Mouse (Mus musculus): ENCODE results near the gene Cacnb3. TPM values are rescaled to one million over a fixed set of nuclear protein-coding genes. Genes with fewer than 3 reads are reported as not detected.

Gene Cacnb3
- total RNA-seq, 2 experiments from 2014 or later: 4.1 TPM

GRCm38 (mm10) chr15:98633822-98634470 is 3.3 kb downstream of the Cacnb3 start:
- intact Hi-C loops (cut with DNase I): no loop called here
- no peak for DNase-seq (ENCODE audit: low spot score)

- DNase-seq (ENCODE audit: low spot score): peak; percentile 65
- intact Hi-C loops (cut with DNase I): no loop called here
These were observed 4.0 kb downstream of the Cacnb3 start for GRCm38 (mm10) chr15:98634541-98635081.

GRCm38 (mm10) chr15:98635291-98635841 is 4.7 kb downstream of the Cacnb3 start:
- intact Hi-C loops (cut with DNase I): no loop called here
- no peak for DNase-seq (ENCODE audit: low spot score)

GRCm38 (mm10) chr15:98636517-98636916 is 5.9 kb downstream of the Cacnb3 start:
- DNase-seq (ENCODE audit: low spot score): no peak
- intact Hi-C loops (cut with DNase I): no loop called here

DNA sequence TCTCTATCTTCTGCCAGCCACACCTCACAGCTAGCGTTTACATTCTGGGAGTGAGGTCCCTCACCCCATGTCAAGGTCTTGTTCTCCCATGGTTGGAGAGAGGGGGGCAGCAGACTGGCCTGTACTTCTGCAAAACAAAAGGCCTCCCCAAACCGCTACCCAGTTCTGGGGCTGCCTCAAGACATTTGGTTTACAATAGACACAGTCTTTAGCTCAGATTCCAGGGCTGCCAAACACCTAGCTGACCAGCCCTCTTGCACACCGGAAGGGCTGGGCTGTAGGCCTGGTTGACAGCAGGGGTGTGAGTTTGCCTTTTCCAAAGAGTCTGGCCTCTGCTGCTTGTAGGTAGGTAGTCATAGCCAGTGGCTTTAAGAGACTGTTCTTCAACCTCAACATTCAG is 6.5 kb downstream of the Cacnb3 start:
- DNase-seq (ENCODE audit: low spot score): no peak
- intact Hi-C loops (cut with DNase I): no loop called here

DNA sequence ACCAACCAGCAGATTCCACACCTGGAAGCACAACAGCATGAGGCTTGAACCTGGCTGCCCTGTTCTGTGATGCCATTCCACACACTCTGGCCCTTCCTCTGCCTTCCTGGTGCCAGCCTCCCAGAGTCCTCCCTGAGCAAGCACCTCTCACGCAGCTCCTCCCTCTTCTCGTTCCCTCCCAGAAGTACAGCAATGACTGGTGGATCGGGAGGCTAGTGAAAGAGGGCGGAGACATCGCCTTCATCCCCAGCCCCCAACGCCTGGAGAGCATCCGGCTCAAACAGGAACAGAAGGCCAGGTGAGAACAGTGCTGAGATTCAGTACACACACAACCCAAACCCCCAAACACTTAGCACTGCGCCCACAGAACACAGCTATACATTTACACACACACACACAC is 9.5 kb downstream of the Cacnb3 start:
- no peak for DNase-seq (ENCODE audit: low spot score)
- intact Hi-C loops (cut with DNase I): no loop called here

- DNase-seq (ENCODE audit: low spot score): no peak
- intact Hi-C loops (cut with DNase I): no loop called here
These were observed 13.8 kb downstream of the Cacnb3 start for GRCm38 (mm10) chr15:98644406-98644805.

DNA sequence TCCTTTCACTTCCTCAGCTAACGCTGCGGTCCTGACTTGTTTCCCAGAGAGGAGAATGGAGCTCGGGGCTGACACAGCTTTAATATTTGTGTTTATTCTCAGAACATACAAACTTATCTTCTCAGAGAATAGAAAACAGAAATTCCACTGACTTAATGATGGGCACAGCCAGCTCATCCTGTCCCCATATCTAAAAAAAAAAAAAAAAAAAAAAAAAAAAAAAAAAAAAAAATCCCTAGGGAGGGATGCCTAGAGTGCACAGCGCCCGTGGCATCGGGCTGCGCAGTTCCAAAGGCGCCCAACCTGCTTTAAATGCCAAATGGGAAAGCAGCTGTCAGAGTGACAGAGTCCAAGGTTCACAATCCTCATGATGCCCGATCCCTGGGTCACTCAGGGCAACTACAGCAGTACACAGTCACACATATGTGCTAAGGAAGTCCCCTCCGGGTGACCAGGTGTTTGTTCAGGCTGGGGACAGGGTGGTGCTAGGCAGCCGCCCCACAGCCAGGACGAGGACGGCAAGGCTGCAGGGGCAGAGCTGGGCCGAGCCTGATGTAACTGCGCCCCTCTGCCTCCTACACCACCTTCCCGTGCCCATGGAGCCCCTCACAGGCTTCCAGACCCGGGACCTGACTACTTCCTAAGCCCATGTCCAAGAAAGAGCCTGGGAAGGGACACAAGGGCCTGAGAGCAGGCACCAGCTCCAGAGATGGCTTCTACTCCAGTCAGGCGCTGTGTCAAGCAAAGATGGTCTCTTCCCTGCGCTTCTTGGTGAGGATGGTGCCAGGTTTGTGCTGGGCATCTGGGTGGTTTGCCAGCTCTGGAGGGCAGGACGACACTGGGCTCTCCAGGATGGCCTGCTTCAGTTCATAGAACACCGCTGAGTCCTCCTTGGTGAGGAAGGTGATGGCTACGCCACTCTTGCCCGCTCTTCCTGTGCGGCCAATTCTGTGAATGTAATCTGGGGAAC is 14.7 kb downstream of the Cacnb3 start:
- intact Hi-C loops (cut with DNase I): no loop called here
- DNase-seq (ENCODE audit: low spot score): no peak

DNA sequence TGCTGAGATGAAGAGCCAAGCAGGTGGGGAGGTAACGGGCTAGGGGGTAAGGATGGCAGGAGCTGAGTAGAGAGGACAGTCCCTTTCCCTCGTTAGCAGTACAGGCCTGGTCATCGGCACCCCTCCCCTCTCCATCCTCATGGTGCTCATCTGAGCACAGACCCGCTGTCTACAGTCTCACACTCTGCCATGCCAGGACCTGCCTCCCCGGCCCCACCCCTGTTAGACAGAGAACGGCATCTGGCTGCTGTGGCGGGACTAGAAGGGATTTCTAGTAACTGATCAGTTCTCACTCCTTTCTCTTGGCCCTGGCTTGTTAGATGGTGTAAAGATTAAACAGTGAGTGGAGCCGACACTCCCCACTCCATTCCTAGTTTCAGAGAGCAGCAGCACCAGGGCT is 16.1 kb downstream of the Cacnb3 start:
- intact Hi-C loops (cut with DNase I): no loop called here
- DNase-seq (ENCODE audit: low spot score): no peak

- DNase-seq (ENCODE audit: low spot score): no peak
- intact Hi-C loops (cut with DNase I): no loop called here
These were observed 16.7 kb downstream of the Cacnb3 start for GRCm38 (mm10) chr15:98647308-98647707.

DNA sequence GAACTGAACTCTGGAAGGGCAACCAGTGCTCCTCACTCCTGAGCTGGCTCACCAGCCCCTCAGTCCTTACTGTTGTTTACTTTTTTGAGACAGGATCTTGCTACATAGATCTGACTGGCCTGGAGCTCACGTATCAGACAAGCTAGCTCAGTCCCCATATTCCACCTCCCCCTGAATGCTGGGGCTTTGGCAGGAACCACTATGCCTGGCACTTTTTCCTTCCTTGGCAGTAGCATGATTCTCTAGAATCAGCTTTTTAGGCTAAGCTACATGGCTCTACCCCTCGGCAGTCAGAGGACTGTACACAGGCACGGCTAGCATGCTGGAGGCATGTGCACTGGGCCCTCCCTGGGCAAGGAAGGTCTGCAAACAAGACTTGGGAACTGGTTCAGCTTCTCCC is 17.4 kb downstream of the Cacnb3 start:
- intact Hi-C loops (cut with DNase I): no loop called here
- no peak for DNase-seq (ENCODE audit: low spot score)

DNA sequence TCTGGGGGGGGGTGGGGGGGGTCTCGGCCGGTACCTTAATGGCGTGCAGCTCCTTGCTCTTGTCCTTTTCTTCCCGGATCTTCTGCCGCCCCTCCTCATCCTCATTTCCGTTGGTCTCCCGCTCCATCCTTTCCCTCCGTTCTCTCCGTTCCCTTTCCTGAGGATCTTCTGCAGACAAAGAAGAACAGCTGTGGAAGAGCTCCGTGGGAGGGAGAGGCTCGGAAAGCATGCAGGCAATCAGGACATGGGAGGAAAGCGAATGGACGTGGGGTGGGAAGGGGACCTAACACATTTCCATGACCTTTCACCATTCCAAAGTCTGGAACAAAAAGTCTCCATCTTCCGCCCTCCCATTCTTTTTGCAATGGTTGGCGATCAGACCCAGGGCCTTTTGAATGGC is 20.8 kb downstream of the Cacnb3 start:
- no peak for DNase-seq (ENCODE audit: low spot score)
- intact Hi-C loops (cut with DNase I): no loop called here

DNA sequence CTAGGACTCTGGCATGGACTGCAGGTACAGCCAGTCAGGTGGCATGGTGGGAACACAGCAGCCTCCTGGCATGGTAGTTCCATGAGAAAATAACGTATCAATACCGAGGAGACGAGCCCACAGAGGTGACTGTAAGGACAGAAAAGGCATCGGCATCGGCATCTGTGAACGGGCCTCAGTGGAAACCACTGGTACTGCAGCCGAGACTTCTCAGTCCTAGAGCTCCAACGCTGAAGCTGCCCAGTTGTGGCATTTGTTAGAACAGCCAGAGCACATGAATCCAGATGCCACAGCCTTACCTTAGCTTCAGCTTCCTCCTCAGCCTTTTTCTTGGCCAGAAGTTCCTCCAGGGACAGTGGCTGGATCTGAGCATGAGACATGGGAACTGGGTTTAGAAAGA is 21.5 kb downstream of the Cacnb3 start:
- intact Hi-C loops (cut with DNase I): no loop called here
- DNase-seq (ENCODE audit: low spot score): no peak

DNA sequence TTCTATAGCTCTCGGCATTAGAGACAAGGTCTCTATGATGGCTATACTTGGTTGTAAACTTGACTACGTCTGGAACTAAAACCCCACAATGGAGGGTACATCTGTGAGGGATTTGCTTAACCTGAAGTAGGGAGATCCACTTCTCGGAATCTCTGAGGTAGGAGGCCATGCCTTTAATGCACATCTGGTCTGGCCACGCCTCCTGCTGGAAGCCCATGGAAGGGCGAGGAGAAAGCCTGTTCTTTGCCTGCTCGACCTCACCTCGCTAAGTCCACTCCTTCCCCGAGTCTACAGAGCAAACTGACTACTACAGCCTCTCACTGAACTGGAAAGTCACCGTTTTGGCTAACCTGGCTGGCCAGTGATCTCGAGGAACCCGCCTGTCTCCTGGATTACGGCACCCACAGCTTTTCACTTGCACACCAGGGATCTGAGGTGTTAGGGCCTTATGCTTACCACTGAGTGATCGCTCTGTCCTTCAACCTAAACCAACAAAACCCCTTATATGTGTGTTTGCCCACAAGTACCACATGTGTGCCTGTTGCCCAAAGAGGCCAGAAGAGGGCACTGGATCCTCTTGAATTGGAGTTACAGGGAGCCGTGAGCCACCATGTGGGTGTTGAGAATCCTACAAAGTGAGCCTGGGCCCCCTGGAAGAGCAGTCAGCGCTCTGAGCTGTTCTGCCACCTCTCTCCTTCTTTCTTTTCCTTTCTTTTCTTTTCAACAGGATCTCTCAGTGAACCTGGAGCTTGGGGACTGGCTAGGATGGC is 26.5 kb downstream of the Cacnb3 start:
- intact Hi-C loops (cut with DNase I): no loop called here
- no peak for DNase-seq (ENCODE audit: low spot score)

GRCm38 (mm10) chr15:98662198-98662566 is 31.5 kb downstream of the Cacnb3 start:
- intact Hi-C loops (cut with DNase I): loop anchor here (10.0 kb wide), 1 partner anchor 463 kb away; the partner anchor contains the start of gene Spats2
- no peak for DNase-seq (ENCODE audit: low spot score)

GRCm38 (mm10) chr15:98662567-98663545 is 32.2 kb downstream of the Cacnb3 start, which contains the start of gene Ddx23:
Ddx23 (minus strand) TSS chr15:98662894.
- DNase-seq (ENCODE audit: low spot score): peak; percentile 93
- intact Hi-C loops (cut with DNase I): loop anchor here (10.0 kb wide), 1 partner anchor 462 kb away; the partner anchor contains the start of gene Spats2

GRCm38 (mm10) chr15:98664042-98664907 is 33.6 kb downstream of the Cacnb3 start:
- intact Hi-C loops (cut with DNase I): loop anchor here (1.0 to 10.0 kb wide), 3 partner anchors 35 to 461 kb away; partner anchors contain the start of gene Spats2
- no peak for DNase-seq (ENCODE audit: low spot score)

DNA sequence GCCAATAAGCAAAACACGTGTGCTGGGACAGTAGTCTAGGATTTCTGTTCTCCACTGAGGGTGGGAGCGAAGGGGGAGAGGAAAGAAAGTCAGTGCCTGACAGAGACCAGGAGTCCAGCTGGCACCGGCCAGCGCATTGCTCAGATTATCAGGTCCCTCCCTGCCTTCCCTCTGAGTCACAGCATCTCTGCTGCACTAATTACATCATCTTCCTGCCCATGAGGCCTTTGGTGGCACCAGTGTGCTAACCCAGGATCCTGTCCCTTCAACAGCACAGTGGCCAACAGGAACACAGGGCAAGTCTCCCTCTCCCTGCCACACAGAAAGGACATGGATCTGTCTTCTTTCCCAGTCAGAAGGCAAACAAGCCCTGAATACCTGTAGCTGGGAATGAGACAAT is 42.0 kb downstream of the Cacnb3 start:
- DNase-seq (ENCODE audit: low spot score): peak; percentile 28
- intact Hi-C loops (cut with DNase I): no loop called here
